Mouse (Mus musculus) liver, embryonic 13.5 days (tissue): ENCODE data around the gene Mospd3. TPM values are rescaled to one million over a fixed set of nuclear protein-coding genes. Genes with fewer than 3 reads are reported as not detected.

Experiments
- ATAC-seq: fragments of 200-750 bp; cut with Nextera tagmentation; 2 replicates; pipeline ENCODE4 v1.8.0; 2017; ENCODE audit warnings: low read depth, mild to moderate bottlenecking, moderate number of reproducible peaks, moderate library complexity
- DNase-seq: peaks from one replicate; pipeline ENCODE4 v3.0.0; 2022
- H3K27ac ChIP-seq: fragments of 300-500 bp; sonication (generic); 2 replicates; pipeline ENCODE4 v1.5.1; 2015; ENCODE audit warnings: moderate library complexity, mild to moderate bottlenecking, inconsistent platforms
- H3K27me3 ChIP-seq: fragments of 300-500 bp; sonication (generic); 2 replicates; pipeline ENCODE4 v1.6.1; 2015; ENCODE audit warnings: mild to moderate bottlenecking, inconsistent platforms
- H3K36me3 ChIP-seq: fragments of 300-500 bp; sonication (generic); 2 replicates; pipeline ENCODE4 v1.6.1; 2015; ENCODE audit warnings: mild to moderate bottlenecking, inconsistent platforms
- H3K4me1 ChIP-seq: fragments of 300-500 bp; sonication (generic); replicated peaks from 2 replicates; pipeline ENCODE4 v1.6.1; 2015; ENCODE audit warnings: inconsistent platforms
- H3K4me2 ChIP-seq: fragments of 300-500 bp; sonication (generic); 2 replicates; pipeline ENCODE4 v1.6.1; 2015; ENCODE audit warnings: inconsistent platforms, mild to moderate bottlenecking, moderate library complexity
- H3K4me3 ChIP-seq: fragments of 300-500 bp; sonication (generic); replicated peaks from 2 replicates; pipeline ENCODE4 v1.5.1; 2015; ENCODE audit warnings: mild to moderate bottlenecking, inconsistent platforms
- H3K9ac ChIP-seq: fragments of 300-500 bp; sonication (generic); 2 replicates; pipeline ENCODE4 v1.6.1; 2015; ENCODE audit warnings: mild to moderate bottlenecking, inconsistent platforms
- H3K9me3 ChIP-seq: fragments of 300-500 bp; sonication (generic); replicated peaks from 2 replicates; pipeline ENCODE4 v1.6.1; 2016; ENCODE audit warnings: inconsistent platforms
- WGBS: fragments of 180-500 bp; shearing (Covaris S2); methylation state at CpG from one replicate; pipeline ENCODE4 v1.1.7; 2015; ENCODE audit not compliant: insufficient replicate concordance; 5-methylcytosine and 5-hydroxymethylcytosine counted together
- polyA plus RNA-seq: library from polyadenylated mRNA; unstranded; fragments of >200 nt; fragmentation: Nextera tagmentation; extraction: Ambion mirVana; gene quantifications from 2 replicates; pipeline ENCODE4 v1.2.1, GENCODE M21; 2015

Gene Mospd3
- polyA plus RNA-seq, 1 experiment from 2014 or later = 32.3 TPM

- peaks cover 43% of the 10 kb centered on the region for H3K27me3 ChIP-seq
- DNase-seq (no peak), ATAC-seq (no peak)
- no peak overlapping the region for H3K9ac ChIP-seq
- peaks cover 9% of the 10 kb centered on the region for H3K4me1 ChIP-seq
- H3K4me2 ChIP-seq = peak overlapping the region; percentile 31
- WGBS = 26% methylated on average over 6 of the region's 6 CpGs
- H3K27ac ChIP-seq = no peak overlapping the region
- H3K4me3 ChIP-seq = 0 out of 2 replicates have a peak overlapping the region, but pooled peaks have one; percentile 21
- 0 out of 2 replicates have a peak, but pooled peaks cover 4% of the 10 kb centered on the region for H3K9me3 ChIP-seq
- no peaks in the 10 kb centered on the region for H3K36me3 ChIP-seq
These were observed 47.9 kb downstream of the Mospd3 start for GRCm38 (mm10) chr5:137553000-137553399.

- DNase-seq (no peak), ATAC-seq (no peak)
- Histone ChIP-seq H3K9ac (no peak overlapping the region), H3K9me3 (0 out of 2 replicates have a peak, but pooled peaks cover 4% of the 10 kb centered on the region), H3K27ac (no peak overlapping the region), H3K4me1 (peaks cover 9% of the 10 kb centered on the region), H3K36me3 (no peaks in the 10 kb centered on the region), H3K27me3 (peaks cover 43% of the 10 kb centered on the region), H3K4me3 (no peak overlapping the region), H3K4me2 (no peak overlapping the region)
- 65% methylated on average over 5 of the region's 5 CpGs for WGBS
These were observed 49.7 kb downstream of the Mospd3 start for GRCm38 (mm10) chr5:137551119-137551518.

- Histone ChIP-seq H3K36me3 (no peaks in the 10 kb centered on the region), H3K27me3 (peaks cover 40% of the 10 kb centered on the region), H3K4me3 (no peak overlapping the region), H3K4me2 (no peak overlapping the region), H3K9ac (no peak overlapping the region), H3K27ac (no peak overlapping the region), H3K9me3 (no peaks in the 10 kb centered on the region), H3K4me1 (peaks cover 9% of the 10 kb centered on the region)
- 67% methylated on average over 2 of the region's 2 CpGs for WGBS
- DNase-seq (no peak), ATAC-seq (no peak)
These were observed 51.0 kb downstream of the Mospd3 start for GRCm38 (mm10) chr5:137549840-137550239.

Other genes with a start within 250 kb of the Mospd3 start
- gene Zan, start 124.0 kb downstream of the Mospd3 start, polyA plus RNA-seq = 0.12 and 0.16 TPM in 2 replicates
- 45.7 and 46.1 TPM in 2 replicates for gene Pop7, start 98.5 kb downstream of the Mospd3 start, polyA plus RNA-seq
- 3.3 and 3.7 TPM in 2 replicates for gene Gigyf1, start 82.5 kb downstream of the Mospd3 start, polyA plus RNA-seq
- gene Epo, start 67.8 kb downstream of the Mospd3 start, polyA plus RNA-seq = 0.96 and 1.2 TPM in 2 replicates
- 139 and 159 TPM in 2 replicates for gene Gnb2, start 67.5 kb downstream of the Mospd3 start, polyA plus RNA-seq
- 0.14 and 0.16 TPM in 2 replicates for gene Actl6b, start 47.5 kb downstream of the Mospd3 start, polyA plus RNA-seq
- gene Tfr2, start 31.2 kb downstream of the Mospd3 start, polyA plus RNA-seq = 41.5 and 45.7 TPM in 2 replicates
- 15.5 and 16.1 TPM in 2 replicates for gene Pcolce, start 12.7 kb upstream of the Mospd3 start, polyA plus RNA-seq
- gene Fbxo24, start 27.9 kb upstream of the Mospd3 start, polyA plus RNA-seq = 0.08 TPM in 1 of 2 replicates, not detected in the other
- gene Lrch4, start 28.1 kb upstream of the Mospd3 start, polyA plus RNA-seq = 24.8 and 32.0 TPM in 2 replicates
- gene Gm20605, start 28.1 kb upstream of the Mospd3 start, polyA plus RNA-seq = 3.4 and 4.1 TPM in 2 replicates
- gene Sap25, start 40.3 kb upstream of the Mospd3 start, polyA plus RNA-seq = 2.8 and 3.4 TPM in 2 replicates
- gene Irs3, start 44.7 kb upstream of the Mospd3 start, polyA plus RNA-seq = 0.13 TPM in 1 of 2 replicates, not detected in the other
- gene Agfg2, start 83.7 kb upstream of the Mospd3 start, polyA plus RNA-seq = 32.1 and 37.8 TPM in 2 replicates
- gene Nyap1, start 140.5 kb upstream of the Mospd3 start, polyA plus RNA-seq = 0.17 and 0.19 TPM in 2 replicates
- 66.8 and 69.1 TPM in 2 replicates for gene Tsc22d4, start 144.7 kb upstream of the Mospd3 start, polyA plus RNA-seq
- gene Ppp1r35, start 177.8 kb upstream of the Mospd3 start, polyA plus RNA-seq = 17.8 and 20.1 TPM in 2 replicates
- gene Mepce, start 186.6 kb upstream of the Mospd3 start, polyA plus RNA-seq = 4.5 and 4.9 TPM in 2 replicates
- gene Zcwpw1, start 186.7 kb upstream of the Mospd3 start, polyA plus RNA-seq = 3.5 and 4.8 TPM in 2 replicates
- gene Pilra, start 235.2 kb upstream of the Mospd3 start, polyA plus RNA-seq = 1.4 and 1.8 TPM in 2 replicates